Mouse (Mus musculus): ENCODE data around the gene Mettl7a2. TPM values are rescaled to one million over a fixed set of nuclear protein-coding genes. Genes with fewer than 3 reads are reported as not detected.
A peak's percentile ranks its signal among the peaks of the same experiment; 100 is the strongest.

The Mettl7a2 gene
- total RNA-seq, 2 experiments from 2014 or later, result 2.0 to 2.2 TPM

GRCm38 (mm10) chr15:100395561-100395960, 42.6 kb downstream of the Mettl7a2 start:
- DNase-seq, result no peak

DNA sequence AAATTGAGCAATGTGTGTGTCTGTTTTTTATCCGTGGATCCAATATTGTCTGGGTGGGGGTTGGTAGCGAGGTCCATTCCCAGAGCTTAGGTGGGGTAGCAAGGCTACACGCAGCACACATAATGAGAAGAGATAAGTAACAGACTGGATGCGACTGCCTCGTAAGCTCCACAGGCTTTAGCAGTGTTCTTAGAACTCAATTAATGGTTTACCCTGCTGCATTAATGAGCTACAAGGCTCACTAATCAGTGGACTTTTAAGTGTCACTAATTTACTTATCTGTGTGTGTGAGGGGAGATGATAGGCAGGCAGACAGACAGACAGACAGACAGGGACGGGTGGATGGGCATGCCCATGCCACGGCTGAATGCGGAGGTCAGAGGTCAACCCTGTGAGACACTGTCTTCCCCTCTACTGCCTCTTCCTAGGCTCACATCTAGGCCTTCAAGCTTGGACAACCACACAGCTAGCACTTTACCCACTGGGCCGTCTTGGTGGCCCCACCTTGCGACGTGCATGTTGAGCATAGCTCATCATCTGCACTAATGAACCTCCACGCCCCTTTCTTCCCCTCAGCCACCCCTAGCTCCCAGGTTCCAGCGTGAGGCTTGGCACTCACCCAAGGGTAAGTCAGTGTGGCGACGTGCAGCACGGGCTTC, 47.7 kb downstream of the Mettl7a2 start:
- DNase-seq, result no peak

DNA sequence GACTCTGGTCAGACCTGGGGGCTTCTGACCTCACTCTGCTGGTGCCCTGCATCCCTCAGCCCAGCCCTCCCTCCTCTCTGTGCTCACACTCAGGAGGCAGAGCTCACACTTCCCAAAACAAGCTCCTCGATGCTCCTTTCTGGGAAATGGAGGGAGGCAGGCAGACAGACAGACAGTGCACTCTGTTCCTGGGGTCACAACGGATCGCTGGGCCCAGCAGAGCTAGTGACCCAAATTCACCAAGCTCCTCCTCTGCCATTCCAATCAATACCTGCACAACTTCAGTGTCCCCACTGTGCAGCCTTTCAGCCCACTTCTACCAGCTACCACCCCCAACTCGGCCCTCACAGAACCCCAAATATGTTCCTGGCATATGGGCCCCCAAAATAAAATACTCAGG, 48.8 kb downstream of the Mettl7a2 start:
- DNase-seq, result no peak

- no peak for DNase-seq
These were observed 49.3 kb downstream of the Mettl7a2 start for GRCm38 (mm10) chr15:100402347-100402746.

DNA sequence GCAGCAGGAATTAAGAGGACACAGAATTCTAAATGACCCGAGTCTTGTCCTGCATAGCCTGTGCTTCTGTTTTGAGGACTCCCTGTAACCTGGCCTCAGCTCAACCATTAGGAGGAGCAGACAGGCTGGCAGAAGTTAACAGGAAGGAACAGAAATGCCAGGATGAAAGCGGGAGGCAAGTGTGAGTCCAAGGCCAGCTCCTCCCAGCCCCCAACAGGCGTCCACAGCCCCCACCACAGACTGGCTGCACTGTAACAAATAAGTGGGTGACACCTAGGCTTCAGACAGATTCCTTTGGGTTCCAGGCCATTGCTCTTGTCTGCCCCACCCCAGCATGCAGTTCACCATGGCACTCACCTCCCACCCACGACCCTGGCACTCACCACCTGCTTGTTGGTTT, 49.8 kb downstream of the Mettl7a2 start:
- peak; percentile 46 to 56 for DNase-seq

DNA sequence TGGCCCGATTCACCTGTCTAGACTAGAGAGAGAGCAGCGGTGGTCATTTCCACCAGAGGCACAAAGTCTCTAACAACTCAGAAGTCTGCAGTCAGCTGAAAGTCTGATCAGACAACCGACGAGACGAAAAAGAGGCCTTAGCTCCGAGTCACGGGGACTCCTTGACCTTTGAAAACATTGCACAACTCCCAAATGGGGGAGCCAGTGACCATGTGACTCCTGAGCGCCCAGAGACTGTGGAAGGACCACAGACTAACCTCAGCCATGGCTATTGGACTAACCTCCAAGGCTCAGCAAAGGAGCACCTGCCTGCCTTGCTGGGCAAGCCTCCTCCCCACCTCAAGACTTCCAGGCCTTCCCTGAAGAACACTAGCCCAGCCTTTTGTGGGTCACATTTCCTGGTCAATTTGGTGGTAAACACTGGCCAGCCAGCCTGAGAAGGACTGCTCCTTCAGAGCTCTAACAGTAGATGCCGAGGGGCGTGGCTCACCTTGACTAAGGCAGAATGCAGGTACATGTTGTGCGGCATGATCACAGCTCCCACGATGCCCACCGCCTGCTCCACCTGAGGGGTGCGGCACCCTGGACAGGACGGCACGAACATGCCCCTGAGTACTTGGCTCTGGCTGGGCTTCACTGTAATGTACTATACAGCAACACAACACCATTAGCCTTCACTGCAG, 50.5 kb downstream of the Mettl7a2 start:
- DNase-seq, result peak; percentile 75 to 79

GRCm38 (mm10) chr15:100406088-100406487, 53.1 kb downstream of the Mettl7a2 start:
- no peak for DNase-seq

DNA sequence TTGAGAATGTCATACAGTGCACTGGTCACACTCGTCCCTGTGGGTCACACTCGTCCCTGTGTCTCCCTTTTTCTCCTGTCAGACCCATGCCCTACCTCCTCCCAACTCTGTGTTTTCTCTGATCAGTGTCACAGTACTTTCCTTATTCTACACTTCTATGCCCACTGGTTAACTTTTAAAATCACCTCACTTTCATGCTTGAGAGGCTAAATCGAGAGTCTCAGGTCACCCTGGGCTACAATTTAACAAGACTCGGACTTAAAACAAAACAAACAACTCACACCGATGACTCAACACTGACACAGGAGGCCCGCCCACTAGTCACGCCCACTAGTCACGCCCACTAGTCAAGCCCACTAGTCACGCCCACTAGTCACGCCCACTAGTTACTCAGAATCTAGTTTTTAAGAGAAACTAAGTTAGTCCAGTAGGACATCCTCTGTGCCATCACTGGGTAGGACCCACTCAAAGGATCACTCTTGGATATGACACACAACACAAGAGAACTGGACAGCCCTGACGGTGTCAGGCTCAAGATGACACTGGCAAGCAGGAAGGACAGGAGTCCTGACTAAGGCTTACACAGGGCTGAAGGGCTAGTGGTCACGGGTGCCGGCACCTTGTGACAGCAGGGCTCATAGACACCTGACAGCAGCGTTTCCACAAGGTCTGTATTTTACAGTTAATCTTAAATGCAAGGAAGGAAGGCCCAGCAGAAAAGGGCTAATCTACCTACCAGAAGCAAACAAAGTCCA, 58.1 kb downstream of the Mettl7a2 start:
- peak; percentile 73 to 79 for DNase-seq

Other genes starting within 250 kb of the Mettl7a2 start
- gene Atf1, start 125.4 kb upstream of the Mettl7a2 start, total RNA-seq (2021), result 10 to 100 TPM; 49.1 to 75.3 TPM
- gene Tmprss12, start 72.4 kb upstream of the Mettl7a2 start, total RNA-seq (2021), result not detected
- 100 to 1,000 TPM in 1 of 2 experiments, 10 to 100 TPM in 1; 85.2 to 126 TPM for gene Mettl7a1, start 49.1 kb upstream of the Mettl7a2 start, total RNA-seq (2021)
- gene Mettl7a3, start 18.3 kb upstream of the Mettl7a2 start, total RNA-seq (2021), result not detected
- gene Methig1, start 51 bp upstream of the Mettl7a2 start, total RNA-seq (2021), result under 1 TPM; 0.36 to 0.56 TPM
- gene Higd1c, start 11.3 kb downstream of the Mettl7a2 start, total RNA-seq (2021), result not detected
- gene Gm5475, start 68.9 kb downstream of the Mettl7a2 start, total RNA-seq (2021), result not detected
- 100 to 1,000 TPM in 1 of 2 experiments, 10 to 100 TPM in 1; 98.5 to 112 TPM for gene Slc11a2, start 71.9 kb downstream of the Mettl7a2 start, total RNA-seq (2021)
- gene Letmd1, start 115.8 kb downstream of the Mettl7a2 start, total RNA-seq (2021), result 100 to 1,000 TPM; 138 to 150 TPM
- gene Csrnp2, start 142.3 kb downstream of the Mettl7a2 start, total RNA-seq (2021), result 1 to 10 TPM; 5.4 to 5.8 TPM
- 10 to 100 TPM; 17.6 to 20.0 TPM for gene Tfcp2, start 198.8 kb downstream of the Mettl7a2 start, total RNA-seq (2021)
- 10 to 100 TPM; 12.4 to 15.8 TPM for gene Pou6f1, start 246.8 kb downstream of the Mettl7a2 start, total RNA-seq (2021)

Measured in adrenal gland, postnatal 36 days (tissue).